Mouse (Mus musculus) gastrocnemius, adult 18-20 months (tissue): ENCODE measurements at regions not wholly inside any gene's neighbourhood (a gene's known extent, or its start where the extent isn't known, plus 50 kb on each side); places are given as distances from the start of the nearest gene placed in this dataset.

Experiments
- DNase-seq: peaks from one replicate; pipeline ENCODE4 v3.0.0; 2021; ENCODE audit warnings: low spot score

DNA sequence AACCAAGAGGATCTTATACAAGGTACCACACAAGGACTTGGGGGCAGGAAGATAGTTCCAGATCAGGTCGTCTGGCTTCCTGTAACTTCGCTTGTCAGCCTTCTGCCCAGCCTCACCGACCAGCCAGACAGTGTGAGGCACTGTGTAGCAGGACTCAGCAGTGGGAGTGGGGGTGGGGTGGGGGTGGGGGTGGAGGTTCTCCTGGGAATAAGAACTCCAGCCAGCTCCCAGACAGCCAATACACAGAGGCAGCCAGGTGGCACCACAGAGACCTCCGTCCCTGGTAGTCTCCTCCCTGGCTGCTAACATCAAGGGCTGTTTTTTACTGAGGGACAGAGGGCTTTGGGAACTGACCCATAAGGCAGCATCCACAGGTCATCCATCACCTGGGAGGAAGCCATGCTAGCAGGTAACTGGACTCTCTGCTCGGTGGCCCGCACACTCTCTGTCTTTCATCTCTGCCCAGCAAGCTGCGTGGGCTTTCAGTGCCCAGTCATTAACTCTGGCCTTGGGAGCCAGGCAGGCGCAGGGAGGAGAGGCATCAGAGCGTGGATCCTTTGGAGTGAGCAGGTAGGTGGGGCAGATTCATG, 60.3 kb upstream of the Wnt4 start:
- DNase-seq: no peak

DNA sequence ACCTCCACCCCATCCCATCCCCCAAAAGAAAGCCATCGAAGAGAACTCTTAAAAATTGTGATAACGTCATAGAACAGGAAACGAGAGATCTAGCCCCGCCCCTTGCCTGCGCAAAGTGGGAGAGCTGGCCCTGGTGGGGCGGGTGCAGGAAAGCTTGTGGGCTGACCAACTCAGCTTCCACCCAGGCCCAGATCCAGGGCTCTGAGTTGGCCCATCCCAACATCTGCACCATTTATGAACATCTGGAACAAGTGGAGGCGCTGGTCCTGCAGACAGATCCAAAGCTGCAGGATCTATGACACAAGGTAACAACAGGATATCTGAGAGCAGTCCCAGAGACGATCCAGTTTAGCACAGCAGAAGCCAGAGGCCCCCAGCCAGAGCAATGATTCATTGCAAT, 62.7 kb upstream of the Wnt4 start:
- DNase-seq: no peak

DNA sequence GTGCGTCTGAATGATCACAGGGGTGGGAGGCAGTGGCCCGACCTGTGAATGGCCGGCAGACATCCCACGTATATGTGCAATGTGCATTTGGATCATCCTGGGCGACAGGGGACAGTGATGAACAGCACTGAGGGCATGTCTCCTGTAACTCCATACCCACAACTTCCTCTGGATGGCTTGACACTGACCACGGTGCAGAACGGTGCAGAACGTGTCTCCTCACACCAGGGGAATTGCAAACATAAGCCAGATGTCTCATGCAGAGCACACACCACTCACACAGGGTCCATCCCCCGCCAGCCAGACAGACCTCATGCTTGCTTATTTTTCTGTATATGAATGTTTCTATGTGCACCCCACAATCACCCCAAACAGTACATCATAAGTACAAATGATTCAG, 64.4 kb upstream of the Wnt4 start:
- DNase-seq: no peak

DNA sequence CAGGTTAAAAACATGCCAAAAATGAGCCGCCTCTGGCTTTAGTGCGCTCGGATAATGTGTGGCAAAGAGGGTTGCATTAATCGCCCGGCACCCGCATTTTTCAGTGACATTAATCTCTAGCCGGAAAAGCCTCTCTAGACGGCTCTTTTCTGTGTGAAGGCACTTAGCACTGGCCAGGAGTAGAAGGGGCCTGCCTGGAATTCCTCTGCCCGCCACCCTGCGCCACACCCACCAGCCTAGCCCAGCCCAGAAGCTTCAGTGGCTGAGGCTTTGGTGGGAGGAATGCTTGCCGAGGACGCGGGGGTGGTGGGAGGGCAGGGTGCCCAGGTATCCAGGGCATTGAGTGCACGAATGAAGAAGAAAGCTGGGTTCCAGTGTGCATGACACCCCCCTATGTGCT, 65.2 kb upstream of the Wnt4 start:
- no peak for DNase-seq

DNA sequence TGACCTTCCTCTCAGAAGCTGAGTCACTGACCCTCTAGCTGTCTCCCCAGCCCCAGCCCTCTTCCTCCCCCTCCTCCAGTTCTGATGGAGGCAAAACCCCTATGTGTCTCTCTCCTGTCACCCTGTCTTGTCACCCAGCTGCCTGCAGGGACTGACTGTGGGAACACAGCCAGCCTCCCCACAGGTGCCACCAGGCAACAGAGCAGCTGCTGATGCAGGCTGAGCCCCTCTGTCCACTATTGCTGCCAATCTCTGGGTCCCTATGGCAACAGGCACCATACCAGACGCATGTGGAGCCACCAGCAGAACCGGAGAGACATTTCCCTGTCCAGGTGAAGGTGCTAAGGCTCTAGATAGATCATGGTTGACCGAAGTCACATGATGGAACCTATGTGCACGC, 66.0 kb upstream of the Wnt4 start:
- DNase-seq: no peak

DNA sequence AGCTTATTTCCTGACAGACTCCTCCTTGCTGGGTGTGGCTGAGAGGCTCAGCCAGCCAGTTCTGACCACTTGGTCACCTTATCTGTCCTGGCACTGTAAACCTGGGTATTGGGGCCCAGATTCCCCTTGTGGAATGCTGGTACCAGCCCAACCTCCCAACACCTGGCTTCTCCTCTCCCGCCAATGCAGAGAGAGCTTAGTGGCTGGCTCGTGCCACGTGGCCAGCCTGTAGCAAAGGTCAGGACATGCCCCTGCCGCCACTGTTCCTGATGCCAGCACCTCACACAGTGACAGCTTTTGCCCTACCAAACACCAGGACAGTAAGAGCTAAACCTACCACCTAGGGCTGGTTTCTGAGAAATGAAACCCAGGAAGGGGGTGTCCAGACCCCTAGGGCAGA, 66.8 kb upstream of the Wnt4 start:
- DNase-seq: no peak

DNA sequence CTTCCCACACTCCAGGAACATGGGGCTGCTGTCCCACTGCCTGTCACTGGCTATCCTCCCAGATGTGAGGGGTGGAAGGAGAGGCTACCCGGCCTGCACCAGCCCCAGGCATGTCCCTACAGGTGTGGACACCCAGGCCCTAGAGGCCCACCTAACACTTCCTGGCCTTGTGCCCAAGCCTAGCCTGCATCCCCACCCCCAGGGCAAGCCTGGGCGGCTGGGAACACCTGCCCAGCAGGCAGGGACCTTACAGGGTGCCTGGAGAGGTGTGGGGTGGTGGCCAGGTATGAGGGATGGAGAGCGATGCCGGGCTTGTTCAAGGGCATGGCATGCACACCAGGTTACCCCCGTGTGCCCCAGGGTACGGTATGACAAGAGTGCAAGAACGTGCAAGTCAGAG, 76.3 kb upstream of the Wnt4 start:
- DNase-seq: no peak

DNA sequence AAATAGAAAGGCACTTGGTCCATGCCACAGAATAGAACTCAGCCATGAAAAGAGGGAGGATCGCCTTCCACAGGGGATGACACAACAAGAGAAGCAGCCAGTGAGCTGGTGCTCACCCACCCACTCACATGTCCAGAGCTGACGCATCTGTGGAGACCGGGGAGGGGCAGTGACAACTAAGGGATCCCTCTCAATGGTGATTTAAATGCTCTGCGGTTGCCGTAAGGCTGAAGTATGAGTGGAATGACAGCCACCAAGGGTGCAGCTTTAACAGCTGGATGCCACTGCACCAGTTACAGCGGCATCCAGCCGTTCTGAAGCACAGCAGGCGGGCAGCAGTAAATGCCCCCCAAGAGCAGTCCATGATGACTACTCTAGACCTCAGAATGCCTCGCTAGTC, 76.9 kb upstream of the Wnt4 start:
- DNase-seq: no peak

DNA sequence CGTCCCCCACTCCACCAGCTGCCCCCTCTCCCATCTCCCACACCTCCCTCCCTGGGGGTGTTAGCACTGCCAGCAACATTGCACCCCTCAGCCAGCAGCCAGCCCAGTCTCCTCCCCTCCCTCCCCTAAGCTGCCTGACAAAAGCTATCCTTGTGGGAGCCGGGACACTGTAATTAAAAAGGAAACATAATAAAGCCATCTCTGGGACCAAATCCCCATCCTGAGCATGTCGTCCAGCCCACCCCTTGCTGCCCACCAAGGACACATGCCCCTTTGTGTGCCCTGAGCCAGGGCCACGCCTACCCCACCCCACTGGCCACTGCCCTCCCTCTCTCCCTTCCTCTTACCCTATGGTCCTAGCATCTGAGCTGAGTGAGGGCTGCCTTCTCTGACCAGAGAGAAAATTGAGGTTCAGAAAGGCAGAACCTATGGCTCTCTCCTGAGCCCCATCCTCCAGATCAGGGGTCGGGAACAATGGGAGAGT, 80.8 kb upstream of the Wnt4 start:
- DNase-seq: no peak

DNA sequence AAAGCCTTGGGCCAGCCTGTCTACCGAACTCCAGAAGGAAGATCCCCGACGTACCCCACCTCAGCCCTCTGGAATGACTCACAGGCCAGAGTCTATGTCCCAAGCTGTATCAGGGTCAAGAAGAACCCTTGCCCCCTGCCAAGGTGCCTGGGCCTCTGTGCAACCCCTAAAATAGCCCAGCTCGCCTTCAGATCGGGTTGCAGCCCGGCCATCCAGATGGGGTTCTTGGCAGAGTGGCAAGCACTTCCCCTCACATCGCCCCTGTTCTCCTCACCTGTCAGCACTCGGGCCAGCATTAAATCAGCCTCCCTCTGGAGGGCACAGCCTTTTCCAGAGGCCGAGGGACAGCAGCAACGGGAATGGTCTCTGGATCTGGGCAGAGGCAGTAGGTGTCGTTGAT, 83.2 kb upstream of the Wnt4 start:
- DNase-seq: peak; percentile 85

DNA sequence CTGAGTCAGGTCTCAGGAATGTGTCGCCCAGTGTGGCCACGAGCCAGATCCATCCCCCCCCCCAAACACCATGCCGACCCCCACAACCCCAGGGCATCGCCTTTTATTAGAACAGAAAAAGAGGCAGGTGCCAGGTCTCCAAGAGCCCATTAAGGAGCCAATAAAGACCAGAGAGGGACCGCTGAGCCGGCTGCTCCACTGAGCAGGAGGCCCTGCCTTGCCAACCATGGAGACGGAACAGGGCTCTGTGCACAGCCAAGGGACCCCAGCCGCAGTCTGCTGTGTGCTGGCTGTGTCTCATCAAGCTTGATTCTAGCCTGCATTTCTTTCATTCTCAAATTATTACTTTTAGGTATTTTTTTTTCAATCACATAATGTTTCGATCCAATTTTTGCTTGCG, 86.7 kb upstream of the Wnt4 start:
- no peak for DNase-seq

DNA sequence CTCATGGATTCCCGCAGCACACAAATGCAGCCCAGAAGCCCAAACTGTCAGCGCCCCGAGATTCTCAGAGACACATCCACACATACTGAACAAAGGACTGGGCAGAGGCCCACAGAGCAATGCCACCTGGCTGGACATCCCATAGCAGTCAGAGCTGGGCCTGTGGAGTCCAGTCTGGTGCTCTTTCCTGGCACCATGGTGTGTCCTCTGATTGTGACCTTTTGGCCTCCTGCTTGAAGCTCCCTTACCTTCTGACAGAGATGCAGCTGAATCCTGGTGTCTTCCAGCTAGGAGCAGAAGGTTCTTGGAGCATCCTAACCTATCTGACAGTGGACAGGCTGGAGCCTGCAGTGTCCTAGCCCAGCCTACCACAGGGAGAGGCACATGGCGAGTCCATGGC, 87.5 kb upstream of the Wnt4 start:
- DNase-seq: no peak

DNA sequence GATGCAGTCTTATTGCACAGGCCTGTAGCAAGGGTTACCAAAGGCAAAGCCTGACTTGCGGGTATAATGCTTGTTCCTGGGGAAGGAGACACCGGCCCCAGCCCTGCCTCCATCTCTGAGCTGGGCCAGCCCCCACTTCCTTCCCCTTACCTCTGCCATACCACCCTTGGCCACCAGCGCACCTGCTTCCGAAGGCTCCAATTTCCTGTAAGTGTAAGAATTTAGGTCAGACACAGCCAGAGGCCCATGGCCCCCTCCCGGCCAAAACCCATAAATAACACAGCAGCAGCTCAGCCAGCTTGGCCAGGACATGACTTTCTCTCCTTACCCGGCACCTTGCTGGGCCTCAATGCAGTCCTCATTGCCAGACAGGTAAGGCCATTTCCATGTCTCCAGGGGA, 88.2 kb upstream of the Wnt4 start:
- peak; percentile 83 for DNase-seq

DNA sequence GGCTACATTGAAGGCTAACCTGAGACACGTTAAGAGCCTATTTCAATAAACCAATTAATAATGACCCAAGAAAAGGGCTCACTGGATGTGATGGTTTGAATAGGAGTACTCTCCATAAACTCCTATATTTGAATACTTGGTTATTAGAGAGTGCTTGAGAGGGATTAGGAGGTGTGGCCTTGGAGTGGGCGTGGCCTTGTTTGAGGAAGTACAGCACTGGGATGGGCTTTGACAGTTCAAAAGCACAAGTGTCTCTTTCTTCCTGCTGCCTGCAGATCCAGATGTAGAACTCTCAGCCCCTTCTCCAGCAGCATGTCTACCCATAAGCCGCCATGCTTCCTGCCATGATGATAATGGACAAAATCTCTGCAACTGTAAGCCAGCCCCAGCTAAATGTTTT, 89.7 kb upstream of the Wnt4 start:
- no peak for DNase-seq

DNA sequence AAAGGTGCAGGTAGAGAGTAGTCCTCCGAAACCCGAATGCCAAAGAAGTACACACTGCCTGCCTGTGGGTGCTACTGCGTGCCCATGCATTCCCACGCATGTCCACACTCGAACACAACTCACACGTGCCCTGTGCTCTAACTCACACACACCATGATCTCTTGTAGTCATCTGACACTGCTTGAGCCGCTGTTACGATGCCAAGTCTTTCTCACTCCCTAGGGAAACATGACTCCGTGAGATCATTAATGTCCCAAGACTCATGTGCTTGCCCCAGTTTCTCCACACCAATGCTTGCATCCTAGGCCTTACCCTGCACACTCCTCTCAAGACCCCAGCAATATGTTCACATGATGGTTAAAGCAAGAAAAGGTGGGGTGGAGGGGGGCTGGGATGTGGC, 90.2 kb upstream of the Wnt4 start:
- peak; percentile 72 for DNase-seq

DNA sequence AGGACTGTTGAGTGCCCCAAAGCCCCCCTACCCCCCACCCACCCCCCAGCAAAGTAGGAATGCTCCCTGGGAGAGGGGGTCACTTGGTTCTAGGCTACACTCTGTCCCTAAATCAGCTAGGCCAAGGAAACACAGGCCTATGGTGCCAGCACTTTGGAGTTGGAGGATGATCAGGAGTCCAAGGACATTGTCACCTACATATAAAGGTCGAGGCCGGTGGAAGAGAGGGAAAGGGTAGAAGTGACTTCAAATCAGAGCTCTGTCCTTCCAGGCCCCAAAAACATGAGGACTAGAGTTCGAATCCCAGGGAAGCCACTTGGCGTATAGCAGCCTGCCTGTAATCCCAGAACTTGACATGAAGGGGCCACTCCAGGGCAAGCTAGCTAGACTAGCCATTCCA, 92.3 kb upstream of the Wnt4 start:
- no peak for DNase-seq

DNA sequence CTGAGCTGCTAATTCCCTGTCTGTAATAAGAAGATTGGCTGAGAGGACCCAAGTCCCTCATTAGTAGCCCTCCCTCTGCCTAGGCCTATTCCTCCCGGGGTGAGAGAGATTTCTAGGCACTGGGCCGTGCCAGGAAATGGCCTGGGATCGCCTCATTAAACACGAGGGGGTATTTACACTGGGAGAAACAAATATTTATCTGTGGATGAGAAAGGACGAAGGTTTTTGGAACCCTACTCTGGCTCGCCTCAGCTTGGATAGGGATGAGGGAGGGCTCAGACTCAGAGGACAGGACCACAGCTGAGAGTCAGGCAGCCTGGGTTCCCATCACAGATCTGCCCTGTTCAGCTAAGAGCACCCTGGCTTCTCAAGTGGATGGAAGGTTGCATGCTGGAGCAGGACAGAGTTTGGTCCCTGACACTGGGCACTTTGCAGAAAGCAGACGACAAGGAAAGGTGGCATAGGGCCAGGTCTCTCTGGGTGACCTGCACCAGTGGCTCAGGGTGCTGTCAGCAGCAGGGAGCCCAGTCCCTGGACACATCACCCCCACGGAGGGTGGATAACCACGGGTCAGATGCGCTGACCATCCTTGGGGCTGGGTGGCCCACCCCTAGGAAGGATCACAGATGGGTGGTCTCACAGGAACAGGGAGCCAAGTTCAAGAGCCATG, 94.0 kb upstream of the Wnt4 start:
- DNase-seq: no peak

DNA sequence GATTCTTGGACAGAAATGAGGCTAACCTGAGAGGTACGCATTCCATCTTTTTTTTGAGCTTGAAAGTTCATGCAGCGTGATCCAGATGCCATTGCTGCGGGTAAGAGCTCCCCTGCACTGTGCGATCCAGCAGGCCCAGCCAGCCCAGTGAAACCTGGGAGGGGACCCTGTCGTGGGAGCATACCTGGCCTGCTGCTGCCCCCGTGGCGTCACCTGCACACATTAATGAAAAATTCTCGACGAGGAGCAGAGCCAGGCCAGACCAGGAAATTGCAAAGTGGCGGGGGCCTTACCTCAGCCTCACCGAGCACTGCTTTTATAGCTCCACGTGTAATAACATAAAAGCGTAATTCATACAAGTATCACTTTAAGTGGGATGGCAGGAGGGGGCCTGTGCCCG, 94.7 kb upstream of the Wnt4 start:
- DNase-seq: no peak

DNA sequence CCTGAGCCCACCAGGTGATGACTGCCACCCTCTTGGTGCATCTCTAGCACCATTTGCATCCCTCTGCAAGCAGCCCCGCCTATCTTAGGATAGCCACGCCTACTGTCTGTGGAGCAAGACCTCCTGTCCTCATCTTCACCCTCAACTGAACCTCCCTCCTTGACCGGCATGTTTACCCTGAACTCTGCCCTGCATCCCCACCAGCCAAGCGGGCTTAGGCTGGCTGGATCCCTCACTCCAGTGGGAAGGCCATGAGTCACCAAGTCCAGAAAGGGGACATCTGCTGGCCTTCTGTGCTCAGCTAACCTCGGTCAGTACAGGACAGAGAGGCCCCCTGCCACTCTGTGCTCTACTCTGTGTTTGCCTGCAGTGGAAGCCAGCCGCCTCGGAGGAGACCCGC, 96.0 kb upstream of the Wnt4 start:
- no peak for DNase-seq

DNA sequence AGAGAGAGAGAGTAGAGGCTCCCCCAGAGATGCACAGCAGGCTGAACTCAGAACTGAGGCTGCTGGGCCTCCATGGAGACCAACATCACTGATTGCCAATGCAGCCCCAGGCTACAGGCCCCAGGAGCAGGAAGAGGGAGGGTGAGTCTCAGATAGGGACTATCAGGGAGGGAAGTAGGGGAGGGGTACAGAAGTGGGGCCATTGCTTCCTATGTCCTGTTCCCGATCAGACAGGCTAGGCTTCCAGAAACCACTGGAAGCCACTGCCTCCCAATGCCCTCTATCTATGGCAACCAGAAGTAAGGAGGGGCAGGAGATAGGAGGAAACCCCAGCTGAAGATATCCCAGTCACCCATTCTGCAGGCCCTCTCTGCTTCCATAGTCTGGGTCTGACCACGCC, 97.2 kb upstream of the Wnt4 start:
- no peak for DNase-seq

DNA sequence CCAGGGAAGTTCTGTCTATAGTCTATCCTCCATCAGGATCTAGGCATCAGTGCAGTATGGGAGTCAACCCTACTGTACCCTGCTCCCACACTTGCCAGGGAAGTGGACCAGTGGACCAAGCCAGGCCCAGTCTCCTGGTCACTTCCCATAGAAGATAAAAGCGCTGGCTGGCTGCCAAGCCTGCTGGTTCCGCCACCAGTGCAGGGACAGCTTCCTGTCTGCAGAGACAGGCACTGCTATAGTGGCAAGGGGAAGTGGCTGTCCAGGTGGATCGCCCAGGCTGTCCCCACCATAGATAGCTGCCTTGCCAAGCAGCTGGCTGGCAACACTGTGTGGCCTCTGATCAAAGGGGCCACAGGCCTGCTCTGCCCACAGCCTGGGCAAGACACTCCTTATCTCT, 98.5 kb upstream of the Wnt4 start:
- DNase-seq: no peak

DNA sequence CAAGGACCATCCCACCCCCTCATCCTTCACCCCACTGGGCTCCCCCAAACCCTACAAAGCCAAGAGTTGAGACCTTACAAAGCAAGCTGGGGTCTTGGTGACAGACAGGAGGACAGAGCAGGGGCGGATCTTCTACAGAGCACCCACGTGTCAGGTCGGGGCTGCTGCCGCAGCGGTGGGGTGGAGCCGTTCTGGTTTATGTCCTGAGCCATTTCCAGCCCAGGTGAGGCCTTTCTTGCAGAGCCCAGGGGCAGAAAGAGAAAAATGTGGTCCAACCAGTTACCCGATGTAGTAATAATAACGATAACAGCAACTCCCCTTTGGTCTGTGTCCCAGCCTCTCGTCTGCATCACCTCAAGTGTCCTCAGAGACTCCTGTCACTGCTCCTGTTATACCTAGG, 112.4 kb upstream of the Wnt4 start:
- DNase-seq: no peak

DNA sequence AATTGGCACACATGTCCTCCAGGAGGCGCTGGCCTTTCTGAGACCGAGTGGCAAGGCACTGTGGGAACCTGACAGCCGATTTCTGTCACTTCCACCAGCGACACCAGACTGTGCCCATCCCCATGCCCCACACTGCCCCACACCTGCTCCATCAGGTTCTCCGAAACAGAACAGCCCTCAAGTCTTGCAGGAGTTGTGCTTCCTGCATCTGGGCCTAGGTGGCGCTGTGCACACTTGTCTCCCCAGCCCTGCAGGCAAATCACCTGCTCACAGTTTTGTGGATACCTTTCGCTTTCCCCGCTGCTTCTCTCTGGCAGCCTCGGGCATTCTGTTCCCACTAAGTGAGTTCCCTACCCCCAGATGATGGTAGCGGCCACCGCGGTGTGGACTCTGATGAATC, 112.9 kb upstream of the Wnt4 start:
- peak; percentile 72 for DNase-seq

DNA sequence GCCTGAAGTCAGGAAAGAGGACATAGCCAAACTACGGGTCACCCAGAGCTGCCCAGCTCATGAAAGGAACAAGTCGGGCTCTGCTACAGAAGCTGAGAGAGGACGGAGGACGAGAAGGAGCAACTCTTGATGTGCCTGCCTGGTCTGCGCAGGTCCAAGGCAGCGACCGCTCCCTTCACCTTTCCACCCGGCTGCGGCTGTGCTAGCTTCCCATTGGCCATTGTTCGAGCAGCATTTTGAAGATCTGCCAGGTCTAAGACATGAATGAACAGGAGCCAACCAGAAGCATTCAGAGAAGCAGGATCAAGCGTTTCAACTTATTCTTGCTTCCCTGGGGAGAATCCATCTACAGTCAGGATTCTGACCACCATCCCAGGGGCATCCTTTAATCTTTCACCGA, 113.3 kb upstream of the Wnt4 start:
- DNase-seq: no peak
